Mouse (Mus musculus) megakaryocyte, embryonic 14.5 days (primary cell): ENCODE measurements around the gene Hrnr. TPM values are rescaled to one million over a fixed set of nuclear protein-coding genes. Genes with fewer than 3 reads are reported as not detected.

ENCODE experiments used
- H3K27me3 ChIP-seq: replicated peaks from 2 replicates; pipeline ENCODE3; 2012; ENCODE audit warnings: inconsistent platforms
- H3K36me3 ChIP-seq: replicated peaks from 2 replicates; pipeline ENCODE3; 2012; ENCODE audit warnings: low read length, inconsistent platforms, mixed read lengths
- H3K4me1 ChIP-seq: 2 replicates; pipeline ENCODE4 v1.6.1; 2012; ENCODE audit warnings: inconsistent platforms
- H3K4me3 ChIP-seq: replicated peaks from 2 replicates; pipeline ENCODE3; 2012; ENCODE audit warnings: moderate library complexity, mild to moderate bottlenecking, inconsistent platforms
- H3K9me3 ChIP-seq: 2 replicates; pipeline ENCODE4 v1.6.1; 2012; ENCODE audit warnings: inconsistent platforms
- FLI1 ChIP-seq: IDR thresholded peaks from 2 replicates; pipeline ENCODE4 v1.6.1; 2012; ENCODE audit warnings: low read length, inconsistent platforms, mixed read lengths
- GATA1 ChIP-seq: IDR thresholded peaks from 3 replicates; pipeline ENCODE4 v1.6.1; 2012; ENCODE audit warnings: mixed read lengths, low read length, inconsistent platforms, borderline replicate concordance
- polyA plus RNA-seq: library from polyadenylated mRNA; stranded (reverse); fragments of >175 nt; gene quantifications from 2 replicates; pipeline ENCODE4 v1.2.3, GENCODE M21; 2012; ENCODE audit warnings: low replicate concordance; ENCODE audit not compliant: insufficient read depth

Hrnr gene
- polyA plus RNA-seq, 1 experiment, result not detected

GRCm38 (mm10) chr3:93360045-93360444 is 40.5 kb downstream of the Hrnr start:
- no peaks in the 10 kb centered on the region for H3K9me3 ChIP-seq
- peaks cover 2% of the 10 kb centered on the region for H3K27me3 ChIP-seq
- no peak for TF ChIP-seq FLI1
- no peak for TF ChIP-seq GATA1
- no peak overlapping the region for H3K4me3 ChIP-seq
- H3K4me1 ChIP-seq, result no peaks in the 10 kb centered on the region
- no peaks in the 10 kb centered on the region for H3K36me3 ChIP-seq

DNA sequence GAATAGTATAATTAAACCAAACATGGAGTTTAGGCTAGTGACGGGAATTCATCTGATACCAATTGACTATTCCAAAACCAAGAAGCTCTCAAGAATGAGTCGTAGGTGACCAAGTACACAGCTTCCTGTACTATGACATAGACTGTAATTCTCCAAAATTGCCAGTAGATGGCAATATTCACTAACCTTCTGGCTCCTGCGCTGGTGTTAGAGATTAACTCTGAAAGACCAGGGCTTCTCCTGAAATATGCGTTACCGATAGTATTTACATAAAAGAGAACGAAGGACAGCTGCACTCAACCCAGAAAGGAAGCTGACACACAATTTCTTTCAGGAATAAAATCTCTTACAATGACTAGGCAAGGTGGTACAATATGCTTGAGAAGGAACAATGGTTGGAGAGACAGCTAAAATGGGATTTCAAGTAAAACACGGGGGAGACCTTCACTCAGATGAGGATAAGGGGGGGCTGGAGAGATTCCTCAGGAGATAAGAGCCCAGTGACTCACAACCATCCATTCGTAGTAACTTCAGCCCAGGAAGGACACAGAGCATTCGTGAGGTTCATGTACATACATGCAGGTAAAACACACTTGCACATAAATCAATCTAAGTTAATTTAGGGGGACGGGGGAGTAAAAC is 42.5 kb downstream of the Hrnr start:
- no peak overlapping the region for H3K4me3 ChIP-seq
- TF ChIP-seq GATA1 (no peak), FLI1 (no peak)
- H3K36me3 ChIP-seq, result no peaks in the 10 kb centered on the region
- no peaks in the 10 kb centered on the region for H3K4me1 ChIP-seq
- H3K27me3 ChIP-seq, result peaks cover 2% of the 10 kb centered on the region
- H3K9me3 ChIP-seq, result no peaks in the 10 kb centered on the region

GRCm38 (mm10) chr3:93366966-93367575 is 47.5 kb downstream of the Hrnr start:
- H3K4me1 ChIP-seq, result no peaks in the 10 kb centered on the region
- no peaks in the 10 kb centered on the region for H3K9me3 ChIP-seq
- peaks cover 5% of the 10 kb centered on the region for H3K27me3 ChIP-seq
- TF ChIP-seq GATA1, result no peak
- no peak for TF ChIP-seq FLI1
- H3K36me3 ChIP-seq, result no peaks in the 10 kb centered on the region
- H3K4me3 ChIP-seq, result no peak overlapping the region

GRCm38 (mm10) chr3:93368171-93368570 is 48.6 kb downstream of the Hrnr start:
- H3K4me3 ChIP-seq, result no peak overlapping the region
- no peaks in the 10 kb centered on the region for H3K4me1 ChIP-seq
- H3K9me3 ChIP-seq, result no peaks in the 10 kb centered on the region
- H3K27me3 ChIP-seq, result peaks cover 5% of the 10 kb centered on the region
- H3K36me3 ChIP-seq, result no peaks in the 10 kb centered on the region
- TF ChIP-seq GATA1 (no peak), FLI1 (no peak)

GRCm38 (mm10) chr3:93373416-93373815 is 53.9 kb downstream of the Hrnr start:
- no peak overlapping the region for H3K4me3 ChIP-seq
- no peaks in the 10 kb centered on the region for H3K4me1 ChIP-seq
- peaks cover 3% of the 10 kb centered on the region for H3K27me3 ChIP-seq
- H3K9me3 ChIP-seq, result no peaks in the 10 kb centered on the region
- TF ChIP-seq FLI1, result no peak
- no peaks in the 10 kb centered on the region for H3K36me3 ChIP-seq

GRCm38 (mm10) chr3:93375196-93375595 is 55.6 kb downstream of the Hrnr start:
- Histone ChIP-seq H3K4me1 (no peaks in the 10 kb centered on the region), H3K27me3 (peaks cover 3% of the 10 kb centered on the region), H3K9me3 (no peaks in the 10 kb centered on the region), H3K36me3 (no peaks in the 10 kb centered on the region), H3K4me3 (no peak overlapping the region)
- TF ChIP-seq GATA1, result no peak
- TF ChIP-seq FLI1, result no peak

GRCm38 (mm10) chr3:93375601-93376000 is 56.1 kb downstream of the Hrnr start:
- peaks cover 3% of the 10 kb centered on the region for H3K27me3 ChIP-seq
- no peak overlapping the region for H3K4me3 ChIP-seq
- TF ChIP-seq FLI1, result no peak
- no peak for TF ChIP-seq GATA1
- H3K9me3 ChIP-seq, result no peaks in the 10 kb centered on the region
- H3K36me3 ChIP-seq, result no peaks in the 10 kb centered on the region
- no peaks in the 10 kb centered on the region for H3K4me1 ChIP-seq

GRCm38 (mm10) chr3:93378146-93378545 is 58.6 kb downstream of the Hrnr start:
- TF ChIP-seq GATA1 (no peak), FLI1 (no peak)
- Histone ChIP-seq H3K36me3 (no peaks in the 10 kb centered on the region), H3K4me1 (no peaks in the 10 kb centered on the region), H3K4me3 (no peak overlapping the region), H3K27me3 (no peaks in the 10 kb centered on the region), H3K9me3 (no peaks in the 10 kb centered on the region)

Other genes starting within 250 kb of the Hrnr start
- not detected in 2 replicates for gene Crnn, start 175.0 kb upstream of the Hrnr start, polyA plus RNA-seq
- gene Flg2, start 122.5 kb upstream of the Hrnr start, polyA plus RNA-seq, result not detected in 2 replicates
- gene Flg, start 46.2 kb upstream of the Hrnr start, polyA plus RNA-seq, result not detected in 2 replicates
- not detected in 2 replicates for gene Rptn, start 74.0 kb downstream of the Hrnr start, polyA plus RNA-seq
- not detected in 2 replicates for gene Tchh, start 122.6 kb downstream of the Hrnr start, polyA plus RNA-seq
- not detected in 2 replicates for gene Tchhl1, start 149.0 kb downstream of the Hrnr start, polyA plus RNA-seq
- gene S100a11, start 200.7 kb downstream of the Hrnr start, polyA plus RNA-seq, result 4.3 and 39.4 TPM in 2 replicates
- 22.4 and 116 TPM in 2 replicates for gene S100a10, start 235.3 kb downstream of the Hrnr start, polyA plus RNA-seq